Mouse (Mus musculus) cortical plate, adult 2 months (tissue): ENCODE results near the gene Zfp941. TPM values are rescaled to one million over a fixed set of nuclear protein-coding genes. Genes with fewer than 3 reads are reported as not detected.

Experiments used
- H3K27ac ChIP-seq: fragments of 200-500 bp; 2 replicates; pipeline ENCODE4 v1.5.1; 2012; ENCODE audit warnings: low read length, control low read depth, inconsistent platforms; ENCODE audit not compliant: insufficient read depth
- H3K4me1 ChIP-seq: fragments of 200-500 bp; 2 replicates; pipeline ENCODE4 v1.6.1; 2011; ENCODE audit warnings: low read length; ENCODE audit not compliant: control insufficient read depth, insufficient read depth
- H3K4me3 ChIP-seq: fragments of 200-500 bp; 2 replicates; pipeline ENCODE4 v1.5.1; 2011; ENCODE audit warnings: mild to moderate bottlenecking, low read length, control low read depth; ENCODE audit not compliant: insufficient read depth
- CTCF ChIP-seq: fragments of 200-500 bp; IDR thresholded peaks from 2 replicates; pipeline ENCODE4 v1.5.1; 2011; ENCODE audit warnings: mild to moderate bottlenecking, control low read depth, low read length; ENCODE audit not compliant: insufficient read depth; ENCODE audit errors: extremely low read depth
- POLR2A ChIP-seq: fragments of 200-500 bp; IDR thresholded peaks from 2 replicates; pipeline ENCODE4 v1.6.1; 2011; ENCODE audit warnings: mild to moderate bottlenecking, low read length, control low read depth; ENCODE audit not compliant: insufficient read depth; ENCODE audit errors: extremely low read depth
- polyA plus RNA-seq: library from polyadenylated mRNA; depleted of rRNA; stranded (reverse); fragments of >200 nt; gene quantifications from 2 replicates; pipeline ENCODE4 v1.2.3, GENCODE M21; 2012; rRNA removed

Zfp941 gene
- 17.5 and 21.4 TPM in 2 replicates for polyA plus RNA-seq

- peak within 1 kb of the TSS; percentile 61 for H3K4me3 ChIP-seq
- peaks cover 3% of the 10 kb centered on the region for H3K4me1 ChIP-seq
- H3K27ac ChIP-seq: peak within 1 kb of the TSS; percentile 57
- TF ChIP-seq CTCF: no peak
- TF ChIP-seq POLR2A: peak; percentile 85
These were observed at the start of gene Zfp941 for GRCm38 (mm10) chr7:140821653-140822329. Zfp941 (minus strand) TSS chr7:140822178.

GRCm38 (mm10) chr7:140864761-140865160 is 42.8 kb upstream of the Zfp941 start:
- Histone ChIP-seq H3K27ac (no peak overlapping the region), H3K4me1 (no peaks in the 10 kb centered on the region), H3K4me3 (no peak overlapping the region)
- TF ChIP-seq POLR2A (peak; percentile 41; the same call in 1 of the 2 replicates), CTCF (no peak)

- no peak overlapping the region for H3K4me3 ChIP-seq
- no peak overlapping the region for H3K27ac ChIP-seq
- H3K4me1 ChIP-seq: peaks cover 4% of the 10 kb centered on the region
- TF ChIP-seq CTCF (no peak), POLR2A (no peak)
These were observed 38.8 kb upstream of the Zfp941 start for GRCm38 (mm10) chr7:140860728-140861127.

GRCm38 (mm10) chr7:140859997-140860396 is 38.0 kb upstream of the Zfp941 start:
- H3K4me1 ChIP-seq: peaks cover 6% of the 10 kb centered on the region
- TF ChIP-seq POLR2A (no peak), CTCF (no peak)
- no peak overlapping the region for H3K27ac ChIP-seq
- no peak overlapping the region for H3K4me3 ChIP-seq

- peaks cover 8% of the 10 kb centered on the region for H3K4me1 ChIP-seq
- H3K4me3 ChIP-seq: peak overlapping the region; percentile 87
- H3K27ac ChIP-seq: no peak overlapping the region
- TF ChIP-seq POLR2A (no peak), CTCF (no peak)
These were observed 36.8 kb upstream of the Zfp941 start for GRCm38 (mm10) chr7:140858746-140859145.

- peak within 1 kb of the TSS; percentile 87 for H3K4me3 ChIP-seq
- H3K4me1 ChIP-seq: peaks cover 8% of the 10 kb centered on the region
- H3K27ac ChIP-seq: peak within 1 kb of the TSS; percentile 88
- no peak for TF ChIP-seq CTCF
- no peak; the same call in 1 of the 2 replicates for TF ChIP-seq POLR2A
These were observed 35.9 kb upstream of the Zfp941 start, which contains the start of gene Bet1l for GRCm38 (mm10) chr7:140857550-140858505. Bet1l (minus strand) TSS chr7:140857577.

GRCm38 (mm10) chr7:140856785-140857549 is 35.0 kb upstream of the Zfp941 start, which contains the start of gene Ric8a:
Ric8a (plus strand) TSS chr7:140856957.
- TF ChIP-seq CTCF (no peak), POLR2A (peak; percentile 64; the same call in 1 of the 2 replicates)
- Histone ChIP-seq H3K4me3 (peak within 1 kb of the TSS; percentile 87), H3K27ac (peak within 1 kb of the TSS; percentile 88), H3K4me1 (peaks cover 8% of the 10 kb centered on the region)

- Histone ChIP-seq H3K4me3 (peak within 1 kb of the TSS; percentile 87), H3K27ac (peak within 1 kb of the TSS; percentile 88), H3K4me1 (peaks cover 8% of the 10 kb centered on the region)
- peak; percentile 69; the same call in 1 of the 2 replicates for TF ChIP-seq POLR2A
- TF ChIP-seq CTCF: no peak
These were observed 34.1 kb upstream of the Zfp941 start, which contains the start of gene Gm45785 for GRCm38 (mm10) chr7:140855860-140856784. Gm45785 (minus strand) TSS chr7:140856331.
